Mouse (Mus musculus): ENCODE measurements around the gene Prps1l3. TPM values are rescaled to one million over a fixed set of nuclear protein-coding genes. Genes with fewer than 3 reads are reported as not detected.
"Not testable (repeated sequence)": the region's sequence is repeated elsewhere in the genome, so short reads cannot be mapped to it uniquely, and the experiment has no call there.

The Prps1l3 gene
- polyA plus RNA-seq, 1 experiment: 10.7 TPM

GRCm38 (mm10) chr12:57197363-57198026 lies 32.7 kb upstream of the Prps1l3 start, which contains the start of gene Slc25a21:
Gene Slc25a21, minus strand, starts transcription at chr12:57197472.
- H3K4me1 ChIP-seq (ENCODE audit: control insufficient read depth, insufficient read depth, low read length): no peaks in the 10 kb centered on the region; the same call in 1 of the 2 replicates
- peak within 1 kb of the TSS; percentile 96 for H3K27ac ChIP-seq (ENCODE audit: control insufficient read depth, insufficient read depth, low read depth, low read length, poor library complexity)
- WGBS: 59% methylated on average over 10 of the region's 10 CpGs
- TF ChIP-seq CTCF (IDR thresholded peaks at IDR 0.05; ENCODE audit: control insufficient read depth, insufficient read depth, low read length) (no peak), POLR2A (IDR thresholded peaks at IDR 0.05; ENCODE audit: borderline replicate concordance, control insufficient read depth, low read depth, low read length) (no peak)
- H3K4me3 ChIP-seq (replicated peaks; ENCODE audit: control insufficient read depth, low read depth, low read length): peak within 1 kb of the TSS; percentile 75

GRCm38 (mm10) chr12:57198269-57198668 lies 31.9 kb upstream of the Prps1l3 start:
- Histone ChIP-seq H3K27ac (ENCODE audit: control insufficient read depth, insufficient read depth, low read depth, low read length, poor library complexity) (peak overlapping the region; percentile 33; the same call in 1 of the 2 replicates), H3K4me3 (replicated peaks; ENCODE audit: control insufficient read depth, low read depth, low read length) (no peak overlapping the region)
- TF ChIP-seq POLR2A (IDR thresholded peaks at IDR 0.05; ENCODE audit: borderline replicate concordance, control insufficient read depth, low read depth, low read length): no peak

GRCm38 (mm10) chr12:57199427-57199826 lies 30.8 kb upstream of the Prps1l3 start:
- Histone ChIP-seq H3K4me3 (replicated peaks; ENCODE audit: control insufficient read depth, low read depth, low read length) (no peak overlapping the region), H3K4me1 (ENCODE audit: control insufficient read depth, insufficient read depth, low read length) (no peaks in the 10 kb centered on the region; the same call in 1 of the 2 replicates), H3K27ac (ENCODE audit: control insufficient read depth, insufficient read depth, low read depth, low read length, poor library complexity) (no peak overlapping the region)
- WGBS: 93% methylated on average over 2 of the region's 2 CpGs
- TF ChIP-seq POLR2A (IDR thresholded peaks at IDR 0.05; ENCODE audit: borderline replicate concordance, control insufficient read depth, low read depth, low read length) (no peak), CTCF (IDR thresholded peaks at IDR 0.05; ENCODE audit: control insufficient read depth, insufficient read depth, low read length) (no peak)

More at GRCm38 (mm10) chr12:57198269-57198668, 31.9 kb upstream of the Prps1l3 start:
- no peaks in the 10 kb centered on the region; the same call in 1 of the 2 replicates for H3K4me1 ChIP-seq (ENCODE audit: control insufficient read depth, insufficient read depth, low read length)

- Histone ChIP-seq H3K4me3 (replicated peaks; ENCODE audit: control insufficient read depth, low read depth, low read length) (no peak overlapping the region), H3K27ac (ENCODE audit: control insufficient read depth, insufficient read depth, low read depth, low read length, poor library complexity) (no peak overlapping the region), H3K4me1 (ENCODE audit: control insufficient read depth, insufficient read depth, low read length) (no peaks in the 10 kb centered on the region; the same call in 1 of the 2 replicates)
- 93% methylated on average over 3 of the region's 3 CpGs for WGBS
- no peak for TF ChIP-seq CTCF (IDR thresholded peaks at IDR 0.05; ENCODE audit: control insufficient read depth, insufficient read depth, low read length)
- no peak for TF ChIP-seq POLR2A (IDR thresholded peaks at IDR 0.05; ENCODE audit: borderline replicate concordance, control insufficient read depth, low read depth, low read length)
Observed at GRCm38 (mm10) chr12:57201901-57202300, 28.3 kb upstream of the Prps1l3 start.

GRCm38 (mm10) chr12:57204276-57204851 lies 25.8 kb upstream of the Prps1l3 start:
- H3K27ac ChIP-seq (ENCODE audit: control insufficient read depth, insufficient read depth, low read depth, low read length, poor library complexity): no peak overlapping the region
- WGBS: 77% methylated on average over 4 of the region's 4 CpGs
- H3K4me3 ChIP-seq (replicated peaks; ENCODE audit: control insufficient read depth, low read depth, low read length): no peak overlapping the region
- H3K4me1 ChIP-seq (ENCODE audit: control insufficient read depth, insufficient read depth, low read length): no peaks in the 10 kb centered on the region
- TF ChIP-seq CTCF (IDR thresholded peaks at IDR 0.05; ENCODE audit: control insufficient read depth, insufficient read depth, low read length) (no peak), POLR2A (IDR thresholded peaks at IDR 0.05; ENCODE audit: borderline replicate concordance, control insufficient read depth, low read depth, low read length) (no peak)

GRCm38 (mm10) chr12:57211353-57212311 lies 18.6 kb upstream of the Prps1l3 start:
- WGBS: 7% methylated on average over 30 of the region's 30 CpGs
- H3K4me1 ChIP-seq (ENCODE audit: control insufficient read depth, insufficient read depth, low read length): peaks cover 5% of the 10 kb centered on the region
- H3K27ac ChIP-seq (ENCODE audit: control insufficient read depth, insufficient read depth, low read depth, low read length, poor library complexity): peak overlapping the region; percentile 64; the same call in 1 of the 2 replicates
- TF ChIP-seq CTCF (IDR thresholded peaks at IDR 0.05; ENCODE audit: control insufficient read depth, insufficient read depth, low read length) (no peak), POLR2A (IDR thresholded peaks at IDR 0.05; ENCODE audit: borderline replicate concordance, control insufficient read depth, low read depth, low read length) (peak; percentile 15; the same call in 1 of the 2 replicates)
- H3K4me3 ChIP-seq (replicated peaks; ENCODE audit: control insufficient read depth, low read depth, low read length): peak overlapping the region; percentile 77

GRCm38 (mm10) chr12:57212463-57212862 lies 17.7 kb upstream of the Prps1l3 start:
- WGBS: 67% methylated on average over 5 of the region's 5 CpGs

GRCm38 (mm10) chr12:57226411-57226810 lies 3.8 kb upstream of the Prps1l3 start:
- no peak overlapping the region for H3K4me3 ChIP-seq (replicated peaks; ENCODE audit: control insufficient read depth, low read depth, low read length)
- TF ChIP-seq CTCF (IDR thresholded peaks at IDR 0.05; ENCODE audit: control insufficient read depth, insufficient read depth, low read length) (no peak), POLR2A (IDR thresholded peaks at IDR 0.05; ENCODE audit: borderline replicate concordance, control insufficient read depth, low read depth, low read length) (no peak)
- H3K4me1 ChIP-seq (ENCODE audit: control insufficient read depth, insufficient read depth, low read length): no peaks in the 10 kb centered on the region; the same call in 1 of the 2 replicates
- WGBS: 86% methylated on average over 9 of the region's 9 CpGs
- H3K27ac ChIP-seq (ENCODE audit: control insufficient read depth, insufficient read depth, low read depth, low read length, poor library complexity): no peak overlapping the region

More at GRCm38 (mm10) chr12:57212463-57212862, 17.7 kb upstream of the Prps1l3 start:
- H3K4me1 ChIP-seq (ENCODE audit: control insufficient read depth, insufficient read depth, low read length); H3K27ac ChIP-seq (ENCODE audit: control insufficient read depth, insufficient read depth, low read depth, low read length, poor library complexity); H3K4me3 ChIP-seq (replicated peaks; ENCODE audit: control insufficient read depth, low read depth, low read length): not testable (repeated sequence)
